Mouse (Mus musculus): ENCODE results near the gene Tmem218. TPM values are rescaled to one million over a fixed set of nuclear protein-coding genes. Genes with fewer than 3 reads are reported as not detected.

Tmem218 gene
- polyA plus RNA-seq, 1 experiment, result 6.2 TPM

DNA sequence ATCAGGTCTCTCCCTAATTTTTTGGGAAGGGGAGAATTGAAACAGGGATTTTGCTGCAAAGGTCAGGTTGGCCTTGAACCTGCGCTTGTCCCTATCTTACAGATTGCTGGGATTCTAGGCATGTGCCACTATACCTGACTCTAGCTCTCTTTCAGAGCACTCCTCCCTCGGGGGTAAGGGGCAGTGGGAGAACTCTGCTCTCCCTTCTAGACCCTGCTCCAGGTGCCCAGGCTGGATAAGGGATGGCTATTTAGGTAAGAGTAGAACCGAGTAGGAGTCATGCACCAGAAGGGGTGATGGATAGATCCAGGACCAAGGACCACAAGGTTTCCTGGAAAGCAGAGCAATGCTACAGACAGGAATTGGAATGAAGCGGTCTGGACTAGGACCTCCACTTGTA, 28.4 kb upstream of the Tmem218 start:
- Histone ChIP-seq H3K36me3 (ENCODE audit: control insufficient read depth, insufficient read depth, low read length) (no peaks in the 10 kb centered on the region), H3K27ac (ENCODE audit: control insufficient read depth, insufficient read depth, low read depth, low read length) (no peak overlapping the region), H3K4me1 (ENCODE audit: control insufficient read depth, insufficient read depth, low read length) (no peaks in the 10 kb centered on the region), H3K27me3 (ENCODE audit: control insufficient read depth, insufficient read depth, low read length) (no peaks in the 10 kb centered on the region), H3K4me3 (ENCODE audit: control insufficient read depth, low read depth, low read length) (no peak overlapping the region)
- TF ChIP-seq CTCF (IDR thresholded peaks at IDR 0.05; ENCODE audit: control insufficient read depth, insufficient read depth, insufficient replicate concordance, low read depth, low read length), result no peak
- TF ChIP-seq POLR2A (IDR thresholded peaks at IDR 0.05; ENCODE audit: control insufficient read depth, low read depth, low read length), result no peak

DNA sequence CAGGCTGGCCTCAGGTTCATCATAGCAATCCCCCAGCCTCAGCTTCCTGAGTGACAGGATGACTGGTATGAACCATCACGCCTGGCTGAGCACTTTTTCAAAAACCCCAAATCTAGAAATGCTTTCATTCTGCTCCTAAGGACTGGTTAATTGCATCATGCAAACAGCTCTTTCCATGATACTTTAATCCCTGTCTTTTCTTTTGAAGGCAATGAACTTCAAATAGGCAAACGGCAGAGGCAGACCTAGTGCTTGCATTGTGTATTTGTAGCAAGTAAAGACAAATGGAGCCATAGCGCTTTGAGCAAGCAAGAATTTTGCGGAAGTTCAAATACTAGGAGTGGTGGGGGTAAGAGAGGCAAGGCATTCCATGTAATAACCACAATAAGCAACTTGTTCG, 26.4 kb upstream of the Tmem218 start:
- TF ChIP-seq POLR2A (IDR thresholded peaks at IDR 0.05; ENCODE audit: control insufficient read depth, low read depth, low read length) (no peak), CTCF (IDR thresholded peaks at IDR 0.05; ENCODE audit: control insufficient read depth, insufficient read depth, insufficient replicate concordance, low read depth, low read length) (no peak)
- H3K27me3 ChIP-seq (ENCODE audit: control insufficient read depth, insufficient read depth, low read length), result no peaks in the 10 kb centered on the region
- no peak overlapping the region for H3K4me3 ChIP-seq (ENCODE audit: control insufficient read depth, low read depth, low read length)
- H3K36me3 ChIP-seq (ENCODE audit: control insufficient read depth, insufficient read depth, low read length), result no peaks in the 10 kb centered on the region
- H3K27ac ChIP-seq (ENCODE audit: control insufficient read depth, insufficient read depth, low read depth, low read length), result no peak overlapping the region
- H3K4me1 ChIP-seq (ENCODE audit: control insufficient read depth, insufficient read depth, low read length), result no peaks in the 10 kb centered on the region

DNA sequence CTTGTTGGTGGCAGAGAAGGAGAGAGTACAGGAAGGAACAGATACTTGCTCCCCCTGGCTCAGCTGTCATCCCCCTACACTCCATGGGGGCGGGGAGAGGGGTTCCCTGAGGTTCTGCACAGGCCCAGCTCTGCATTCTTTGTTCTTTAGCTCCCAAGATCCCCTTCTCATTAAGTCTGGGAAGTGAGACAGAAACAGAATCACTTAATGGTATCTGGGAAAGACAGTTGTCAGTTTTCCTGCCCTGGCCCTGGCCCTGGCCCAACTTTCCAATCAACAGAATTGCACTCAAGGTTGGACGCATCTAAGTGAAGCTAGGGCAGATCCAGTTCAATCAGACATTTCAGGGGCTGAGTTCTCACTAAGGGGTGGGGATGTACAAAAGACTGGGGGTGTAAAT, 24.8 kb upstream of the Tmem218 start:
- TF ChIP-seq CTCF (IDR thresholded peaks at IDR 0.05; ENCODE audit: control insufficient read depth, insufficient read depth, insufficient replicate concordance, low read depth, low read length), result no peak
- TF ChIP-seq POLR2A (IDR thresholded peaks at IDR 0.05; ENCODE audit: control insufficient read depth, low read depth, low read length), result no peak
- no peaks in the 10 kb centered on the region for H3K27me3 ChIP-seq (ENCODE audit: control insufficient read depth, insufficient read depth, low read length)
- H3K36me3 ChIP-seq (ENCODE audit: control insufficient read depth, insufficient read depth, low read length), result no peaks in the 10 kb centered on the region
- no peak overlapping the region for H3K4me3 ChIP-seq (ENCODE audit: control insufficient read depth, low read depth, low read length)
- no peak overlapping the region for H3K27ac ChIP-seq (ENCODE audit: control insufficient read depth, insufficient read depth, low read depth, low read length)
- no peaks in the 10 kb centered on the region for H3K4me1 ChIP-seq (ENCODE audit: control insufficient read depth, insufficient read depth, low read length)

DNA sequence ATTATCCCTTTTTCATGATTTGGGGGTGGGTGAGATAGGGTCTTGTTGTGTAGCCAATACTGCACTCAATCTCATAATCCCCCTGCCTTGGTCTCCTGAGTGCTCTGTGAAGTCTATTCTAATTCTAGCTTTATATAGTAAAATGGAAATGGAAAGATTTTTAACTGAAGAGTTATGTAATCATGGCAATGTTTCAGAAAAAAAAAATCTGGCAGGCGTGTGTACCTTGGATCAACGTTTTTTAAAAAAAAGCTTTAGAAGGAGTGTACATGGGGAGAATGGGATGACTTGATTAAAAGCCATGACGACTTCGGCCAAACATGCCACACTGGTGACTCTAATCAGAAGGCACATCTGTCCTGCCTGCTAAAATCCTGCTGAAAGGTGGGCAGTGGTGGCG, 20.6 kb upstream of the Tmem218 start:
- TF ChIP-seq CTCF (IDR thresholded peaks at IDR 0.05; ENCODE audit: control insufficient read depth, insufficient read depth, insufficient replicate concordance, low read depth, low read length), result no peak
- TF ChIP-seq POLR2A (IDR thresholded peaks at IDR 0.05; ENCODE audit: control insufficient read depth, low read depth, low read length), result no peak

DNA sequence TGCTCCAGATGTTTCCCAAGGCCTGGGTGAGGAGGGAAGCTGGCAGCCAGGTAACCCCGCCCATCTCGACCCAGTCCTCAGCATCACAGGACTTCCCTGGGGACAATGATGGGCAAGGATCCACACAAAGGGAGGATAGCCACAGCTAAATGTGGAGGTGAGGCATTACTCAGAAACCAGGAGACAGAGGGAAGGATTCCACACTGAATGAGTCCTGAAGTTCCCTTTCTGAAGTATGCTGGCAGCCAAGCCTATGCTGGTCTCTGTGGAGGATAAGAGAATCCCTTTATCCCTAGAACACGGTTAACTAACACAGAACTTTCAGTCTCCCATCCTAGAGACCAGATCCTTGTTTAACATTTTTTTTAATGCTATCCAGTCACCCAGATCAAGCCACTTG, 20.0 kb upstream of the Tmem218 start:
- no peaks in the 10 kb centered on the region for H3K4me1 ChIP-seq (ENCODE audit: control insufficient read depth, insufficient read depth, low read length)
- no peaks in the 10 kb centered on the region for H3K36me3 ChIP-seq (ENCODE audit: control insufficient read depth, insufficient read depth, low read length)
- TF ChIP-seq CTCF (IDR thresholded peaks at IDR 0.05; ENCODE audit: control insufficient read depth, insufficient read depth, insufficient replicate concordance, low read depth, low read length), result no peak
- TF ChIP-seq POLR2A (IDR thresholded peaks at IDR 0.05; ENCODE audit: control insufficient read depth, low read depth, low read length), result no peak
- H3K4me3 ChIP-seq (ENCODE audit: control insufficient read depth, low read depth, low read length), result no peak overlapping the region
- no peak overlapping the region for H3K27ac ChIP-seq (ENCODE audit: control insufficient read depth, insufficient read depth, low read depth, low read length)
- H3K27me3 ChIP-seq (ENCODE audit: control insufficient read depth, insufficient read depth, low read length), result no peaks in the 10 kb centered on the region

More for the DNA sequence above, 20.6 kb upstream of the Tmem218 start:
- no peak overlapping the region for H3K27ac ChIP-seq (ENCODE audit: control insufficient read depth, insufficient read depth, low read depth, low read length)
- no peak overlapping the region for H3K4me3 ChIP-seq (ENCODE audit: control insufficient read depth, low read depth, low read length)
- no peaks in the 10 kb centered on the region for H3K27me3 ChIP-seq (ENCODE audit: control insufficient read depth, insufficient read depth, low read length)
- no peaks in the 10 kb centered on the region for H3K4me1 ChIP-seq (ENCODE audit: control insufficient read depth, insufficient read depth, low read length)
- H3K36me3 ChIP-seq (ENCODE audit: control insufficient read depth, insufficient read depth, low read length), result no peaks in the 10 kb centered on the region

DNA sequence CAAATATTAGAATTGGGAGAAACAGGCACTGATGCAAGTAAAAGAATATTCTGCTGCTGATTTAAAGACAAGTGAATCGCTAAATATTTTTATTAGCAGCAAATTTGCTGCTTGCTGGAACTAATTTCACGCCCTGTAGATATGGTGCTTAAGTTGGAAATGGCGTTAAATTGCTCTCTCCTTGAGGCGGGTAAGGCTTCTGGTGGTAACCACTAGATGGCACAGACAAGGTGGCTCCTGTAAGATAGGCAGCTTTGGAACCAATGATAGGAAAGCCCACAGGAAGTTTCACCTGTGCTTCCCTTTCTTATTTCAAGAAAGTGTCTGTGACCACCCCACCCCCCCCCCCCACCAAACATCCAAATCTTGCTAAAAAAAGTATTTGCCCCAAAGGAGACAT, 11.0 kb upstream of the Tmem218 start:
- Histone ChIP-seq H3K4me3 (ENCODE audit: control insufficient read depth, low read depth, low read length) (no peak overlapping the region), H3K36me3 (ENCODE audit: control insufficient read depth, insufficient read depth, low read length) (no peaks in the 10 kb centered on the region), H3K4me1 (ENCODE audit: control insufficient read depth, insufficient read depth, low read length) (no peaks in the 10 kb centered on the region), H3K27ac (ENCODE audit: control insufficient read depth, insufficient read depth, low read depth, low read length) (no peak overlapping the region), H3K27me3 (ENCODE audit: control insufficient read depth, insufficient read depth, low read length) (no peaks in the 10 kb centered on the region)
- TF ChIP-seq POLR2A (IDR thresholded peaks at IDR 0.05; ENCODE audit: control insufficient read depth, low read depth, low read length) (no peak), CTCF (IDR thresholded peaks at IDR 0.05; ENCODE audit: control insufficient read depth, insufficient read depth, insufficient replicate concordance, low read depth, low read length) (no peak)

DNA sequence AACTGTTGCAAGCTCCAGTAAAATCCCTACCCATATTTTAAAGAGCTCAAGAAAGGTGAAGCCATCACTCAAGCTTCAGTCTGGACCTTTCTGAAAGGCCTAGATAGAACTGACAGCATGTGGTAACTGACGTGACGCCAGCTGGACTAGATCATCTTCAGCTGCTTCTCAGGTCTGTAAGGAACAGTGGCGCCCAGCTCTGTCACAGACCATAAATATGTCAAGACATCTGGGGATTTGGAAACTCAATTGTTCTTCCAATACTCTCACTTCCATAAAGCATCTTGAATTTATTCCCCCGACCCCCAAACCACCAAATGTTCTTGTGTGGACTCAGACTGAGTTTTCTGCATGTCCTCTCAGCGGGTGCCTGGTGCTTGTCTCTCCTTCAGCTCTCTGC, 7.6 kb upstream of the Tmem218 start:
- no peaks in the 10 kb centered on the region for H3K27me3 ChIP-seq (ENCODE audit: control insufficient read depth, insufficient read depth, low read length)
- H3K4me1 ChIP-seq (ENCODE audit: control insufficient read depth, insufficient read depth, low read length), result no peaks in the 10 kb centered on the region
- no peak overlapping the region for H3K4me3 ChIP-seq (ENCODE audit: control insufficient read depth, low read depth, low read length)
- no peak overlapping the region for H3K27ac ChIP-seq (ENCODE audit: control insufficient read depth, insufficient read depth, low read depth, low read length)
- TF ChIP-seq CTCF (IDR thresholded peaks at IDR 0.05; ENCODE audit: control insufficient read depth, insufficient read depth, insufficient replicate concordance, low read depth, low read length) (no peak), POLR2A (IDR thresholded peaks at IDR 0.05; ENCODE audit: control insufficient read depth, low read depth, low read length) (no peak)
- no peaks in the 10 kb centered on the region for H3K36me3 ChIP-seq (ENCODE audit: control insufficient read depth, insufficient read depth, low read length)

DNA sequence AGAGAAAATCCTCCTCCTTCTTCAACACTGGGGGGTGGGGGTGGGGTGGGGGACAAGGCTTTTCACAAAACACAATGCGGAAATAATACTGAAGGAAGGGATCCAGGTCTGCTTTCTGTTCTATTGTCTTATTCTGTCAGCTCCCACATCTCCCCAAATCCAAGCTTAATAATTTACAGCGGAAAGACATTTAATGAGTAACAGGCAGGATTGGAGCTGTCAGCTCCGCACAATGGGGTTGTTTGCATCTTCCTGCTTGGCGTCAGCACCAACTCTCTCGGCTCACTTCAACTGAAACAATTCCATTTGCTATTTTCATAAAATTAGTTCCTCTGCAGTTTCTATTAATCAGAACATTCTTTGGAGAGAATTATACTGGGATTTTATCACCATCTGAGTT, 4.1 kb upstream of the Tmem218 start:
- Histone ChIP-seq H3K4me3 (ENCODE audit: control insufficient read depth, low read depth, low read length) (no peak overlapping the region), H3K27me3 (ENCODE audit: control insufficient read depth, insufficient read depth, low read length) (no peaks in the 10 kb centered on the region), H3K27ac (ENCODE audit: control insufficient read depth, insufficient read depth, low read depth, low read length) (no peak overlapping the region), H3K36me3 (ENCODE audit: control insufficient read depth, insufficient read depth, low read length) (no peaks in the 10 kb centered on the region), H3K4me1 (ENCODE audit: control insufficient read depth, insufficient read depth, low read length) (peaks cover 2% of the 10 kb centered on the region; the same call in 1 of the 2 replicates)
- TF ChIP-seq CTCF (IDR thresholded peaks at IDR 0.05; ENCODE audit: control insufficient read depth, insufficient read depth, insufficient replicate concordance, low read depth, low read length), result no peak
- TF ChIP-seq POLR2A (IDR thresholded peaks at IDR 0.05; ENCODE audit: control insufficient read depth, low read depth, low read length), result no peak
